Mouse (Mus musculus): Measurements from ENCODE around the gene Nqo2.

DNA sequence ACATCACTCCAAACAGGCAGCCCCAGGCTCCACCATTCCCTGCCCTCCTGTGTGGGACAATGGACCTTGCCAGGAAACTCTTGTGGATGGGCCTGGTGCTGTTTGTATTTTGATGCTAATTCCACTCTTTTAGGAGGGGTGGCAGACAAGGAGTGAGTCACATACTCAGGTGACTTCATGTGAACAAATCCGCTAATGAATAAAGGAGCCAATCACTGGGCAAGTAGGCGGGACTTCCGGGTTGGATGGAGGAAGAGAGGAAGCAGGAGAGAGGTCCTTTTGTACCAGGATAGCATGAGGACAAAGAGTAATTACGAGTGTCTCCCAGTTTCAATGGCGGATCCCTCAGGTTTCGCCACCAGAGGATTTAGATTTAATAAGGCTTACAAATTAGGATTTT lies 43.4 kb upstream of the Nqo2 start:
- TF ChIP-seq POLR2A (IDR thresholded peaks at IDR 0.05; ENCODE audit: borderline replicate concordance, low read depth, low read length) (no peak), CTCF (IDR thresholded peaks at IDR 0.05; ENCODE audit: low read depth, low read length) (no peak)
